Mouse (Mus musculus) lung, adult 2 months (tissue): ENCODE measurements around the gene Dlec1.

Experiments
- CTCF ChIP-seq: fragments of 200-500 bp; IDR thresholded peaks from 2 replicates; pipeline ENCODE4 v1.5.1; 2011; ENCODE audit warnings: mild to moderate bottlenecking, low read length, control low read depth; ENCODE audit not compliant: insufficient read depth
- POLR2A ChIP-seq: fragments of 200-500 bp; IDR thresholded peaks from 2 replicates; pipeline ENCODE4 v1.6.1; 2011; ENCODE audit warnings: low read depth, mild to moderate bottlenecking, control low read depth, low read length, borderline replicate concordance; ENCODE audit errors: extremely low read depth

DNA sequence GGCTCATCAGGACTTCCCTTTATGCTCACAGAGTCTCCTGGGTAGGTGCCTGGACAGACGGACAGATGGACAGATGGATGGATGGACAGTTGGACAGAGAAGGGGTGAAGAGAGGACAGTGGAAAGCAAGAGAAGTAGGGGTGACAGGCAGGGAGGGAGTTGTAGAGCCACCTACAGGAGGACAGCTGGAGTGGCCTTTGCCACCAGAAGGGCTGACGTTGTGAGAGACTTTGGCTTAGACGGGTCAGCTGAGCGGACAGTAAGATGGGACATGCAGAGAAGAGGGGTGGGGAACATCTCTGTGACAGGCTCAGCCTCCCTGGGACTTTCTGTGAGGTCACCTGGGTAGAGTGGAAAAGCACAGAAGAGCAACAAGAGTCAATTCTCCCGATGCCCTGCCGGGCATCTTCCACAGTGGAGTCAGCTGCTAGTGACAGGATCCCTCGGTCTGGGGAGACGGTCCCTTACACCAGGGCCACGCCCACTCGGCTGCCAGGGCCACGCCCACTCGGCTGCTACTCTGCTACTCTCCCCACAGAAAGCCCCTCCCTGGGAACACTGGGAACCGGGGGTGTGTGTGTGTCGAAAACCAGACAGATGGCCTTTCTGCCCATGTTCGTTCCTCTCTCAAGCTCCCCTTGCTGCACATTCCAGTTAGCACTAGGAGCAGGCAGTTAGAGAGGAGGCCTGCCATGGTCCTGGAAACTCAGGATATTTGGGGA is 1.9 kb upstream of the Dlec1 start:
- TF ChIP-seq CTCF (no peak), POLR2A (no peak)
